Mouse (Mus musculus): ENCODE data around the gene Aifm2. TPM values are rescaled to one million over a fixed set of nuclear protein-coding genes. Genes with fewer than 3 reads are reported as not detected.
A peak's percentile ranks its signal among the peaks of the same experiment; 100 is the strongest.

Gene Aifm2
- polyA plus RNA-seq, 1 experiment from 2014 or later, result 4.4 TPM

DNA sequence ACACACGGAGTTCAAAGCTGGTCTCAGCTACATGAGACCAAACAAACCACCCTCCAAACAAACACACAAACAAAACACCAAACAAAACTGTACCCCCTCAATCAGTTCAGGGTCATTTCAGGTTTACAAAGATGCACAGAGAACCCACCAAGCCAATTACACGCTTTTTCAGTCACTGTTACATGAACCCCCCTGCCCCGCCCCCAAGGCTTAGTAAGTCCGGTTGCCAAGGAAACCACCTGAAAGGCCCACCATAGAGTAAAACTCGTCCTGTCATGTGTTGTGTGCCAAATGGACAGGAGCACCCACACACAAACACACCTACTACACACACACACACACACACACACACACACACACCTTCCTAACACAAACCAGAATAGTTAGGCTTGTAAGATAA, 50.5 kb downstream of the Aifm2 start:
- Histone ChIP-seq H3K4me3 (ENCODE audit: low read depth, low read length) (no peak overlapping the region), H3K9me3 (replicated peaks; ENCODE audit: control insufficient read depth, low read length) (no peaks in the 10 kb centered on the region), H3K27me3 (replicated peaks; ENCODE audit: control insufficient read depth, insufficient read depth, low read length) (no peaks in the 10 kb centered on the region), H3K4me2 (ENCODE audit: low read length) (no peak overlapping the region), H3K36me3 (ENCODE audit: control insufficient read depth, insufficient read depth, low read length) (0 out of 2 replicates have a peak, but pooled peaks cover 6% of the 10 kb centered on the region), H3K4me1 (ENCODE audit: control insufficient read depth, insufficient read depth, low read length) (peaks cover 7% of the 10 kb centered on the region), H3K9ac (ENCODE audit: low read length) (no peak overlapping the region), H3K27ac (ENCODE audit: low read depth, low read length) (no peak overlapping the region)
- peak; percentile 53 for DNase-seq (ENCODE audit: low spot score)
- 12% methylated on average over 5 of the region's 5 CpGs for WGBS
- peak; percentile 34; the same call in 1 of the 2 replicates for ATAC-seq

DNA sequence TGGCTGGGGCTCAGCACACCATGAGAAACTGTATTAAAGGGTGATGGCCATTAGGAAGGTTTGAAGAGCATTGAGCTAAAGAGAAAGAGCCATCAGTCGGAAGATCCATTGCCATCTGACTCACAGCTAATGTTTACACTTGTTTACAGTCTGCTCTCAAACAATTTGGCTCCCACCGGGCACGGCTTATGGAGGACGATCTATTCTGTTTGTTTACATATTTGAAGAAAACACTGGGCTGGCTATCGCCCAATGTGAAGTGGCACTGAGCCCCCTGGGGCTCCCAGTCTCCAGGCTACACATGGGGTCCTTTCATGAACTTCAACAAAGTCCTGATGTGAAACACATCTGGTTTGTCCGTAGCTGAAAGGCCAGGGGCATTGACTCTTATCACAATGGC, 51.7 kb downstream of the Aifm2 start:
- 66% methylated on average over 6 of the region's 6 CpGs for WGBS
- ATAC-seq, result no peak

GRCm38 (mm10) chr10:61781461-61782128, 66.5 kb downstream of the Aifm2 start:
- H3K27me3 ChIP-seq (replicated peaks; ENCODE audit: control insufficient read depth, insufficient read depth, low read length), result no peaks in the 10 kb centered on the region
- WGBS, result 36% methylated on average over 8 of the region's 9 CpGs
- H3K9ac ChIP-seq (ENCODE audit: low read length), result peak overlapping the region; percentile 99; the same call in 1 of the 2 replicates
- DNase-seq (ENCODE audit: low spot score) (no peak), ATAC-seq (no peak)
- H3K27ac ChIP-seq (ENCODE audit: low read depth, low read length), result no peak overlapping the region
- peak overlapping the region; percentile 68 for H3K4me2 ChIP-seq (ENCODE audit: low read length)
- H3K9me3 ChIP-seq (replicated peaks; ENCODE audit: control insufficient read depth, low read length), result no peaks in the 10 kb centered on the region
- H3K4me3 ChIP-seq (ENCODE audit: low read depth, low read length), result peak overlapping the region; percentile 86
- H3K36me3 ChIP-seq (ENCODE audit: control insufficient read depth, insufficient read depth, low read length), result no peaks in the 10 kb centered on the region
- peaks cover 18% of the 10 kb centered on the region for H3K4me1 ChIP-seq (ENCODE audit: control insufficient read depth, insufficient read depth, low read length)

More for the DNA sequence above, 51.7 kb downstream of the Aifm2 start:
- Histone ChIP-seq H3K27me3 (replicated peaks; ENCODE audit: control insufficient read depth, insufficient read depth, low read length) (no peaks in the 10 kb centered on the region), H3K27ac (ENCODE audit: low read depth, low read length) (no peak overlapping the region), H3K36me3 (ENCODE audit: control insufficient read depth, insufficient read depth, low read length) (0 out of 2 replicates have a peak, but pooled peaks cover 6% of the 10 kb centered on the region), H3K4me3 (ENCODE audit: low read depth, low read length) (no peak overlapping the region), H3K9ac (ENCODE audit: low read length) (no peak overlapping the region), H3K9me3 (replicated peaks; ENCODE audit: control insufficient read depth, low read length) (no peaks in the 10 kb centered on the region), H3K4me2 (ENCODE audit: low read length) (no peak overlapping the region), H3K4me1 (ENCODE audit: control insufficient read depth, insufficient read depth, low read length) (peaks cover 7% of the 10 kb centered on the region)
- DNase-seq (ENCODE audit: low spot score), result no peak

GRCm38 (mm10) chr10:61782799-61783611, 67.9 kb downstream of the Aifm2 start:
- Histone ChIP-seq H3K9ac (ENCODE audit: low read length) (peak overlapping the region; percentile 99), H3K4me3 (ENCODE audit: low read depth, low read length) (peak overlapping the region; percentile 86), H3K27ac (ENCODE audit: low read depth, low read length) (peak overlapping the region; percentile 99), H3K9me3 (replicated peaks; ENCODE audit: control insufficient read depth, low read length) (no peaks in the 10 kb centered on the region), H3K27me3 (replicated peaks; ENCODE audit: control insufficient read depth, insufficient read depth, low read length) (no peaks in the 10 kb centered on the region), H3K36me3 (ENCODE audit: control insufficient read depth, insufficient read depth, low read length) (no peaks in the 10 kb centered on the region), H3K4me2 (ENCODE audit: low read length) (peak overlapping the region; percentile 68), H3K4me1 (ENCODE audit: control insufficient read depth, insufficient read depth, low read length) (peaks cover 18% of the 10 kb centered on the region)
- under 1% methylated on average over 57 of the region's 74 CpGs for WGBS
- DNase-seq (ENCODE audit: low spot score) (peak; percentile 76), ATAC-seq (peak; percentile 67)

DNA sequence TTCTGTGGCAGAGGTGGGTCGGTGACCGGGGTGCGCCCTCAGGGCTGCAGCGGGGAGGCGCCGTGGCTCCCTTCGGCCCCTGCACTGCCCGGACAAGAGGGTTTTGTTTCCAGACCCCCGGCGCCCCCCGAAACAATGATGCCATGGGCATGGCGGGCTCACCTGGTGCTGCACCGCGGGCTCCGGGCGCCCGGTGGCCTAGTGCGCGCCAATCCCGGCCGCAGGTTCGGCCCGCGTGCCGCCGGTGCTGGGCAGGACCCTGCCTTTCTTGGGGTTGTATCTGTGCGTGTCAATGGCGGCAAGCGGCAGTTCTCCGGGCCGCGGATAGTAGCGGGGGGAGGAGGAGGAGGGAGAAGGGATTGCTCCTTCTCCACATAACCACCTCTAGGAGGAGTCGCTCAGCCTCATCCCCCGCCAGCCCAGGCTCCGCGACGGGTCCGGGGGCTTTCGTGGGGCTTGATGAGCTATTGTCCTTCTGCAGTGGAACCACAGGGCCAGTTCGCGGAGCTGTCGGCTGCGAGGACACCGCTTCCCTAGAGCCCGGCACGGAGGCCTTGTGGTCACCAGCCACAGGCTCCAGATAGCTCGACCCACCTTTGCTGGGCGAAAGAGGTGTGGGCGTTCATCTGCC, 68.7 kb downstream of the Aifm2 start, which contains the start of gene H2afy2:
Gene H2afy2 (minus strand): TSS at position 527 of the 631 bp plus-strand sequence.
- peak within 1 kb of the TSS; percentile 99 for H3K27ac ChIP-seq (ENCODE audit: low read depth, low read length)
- peak within 1 kb of the TSS; percentile 99 for H3K9ac ChIP-seq (ENCODE audit: low read length)

DNA sequence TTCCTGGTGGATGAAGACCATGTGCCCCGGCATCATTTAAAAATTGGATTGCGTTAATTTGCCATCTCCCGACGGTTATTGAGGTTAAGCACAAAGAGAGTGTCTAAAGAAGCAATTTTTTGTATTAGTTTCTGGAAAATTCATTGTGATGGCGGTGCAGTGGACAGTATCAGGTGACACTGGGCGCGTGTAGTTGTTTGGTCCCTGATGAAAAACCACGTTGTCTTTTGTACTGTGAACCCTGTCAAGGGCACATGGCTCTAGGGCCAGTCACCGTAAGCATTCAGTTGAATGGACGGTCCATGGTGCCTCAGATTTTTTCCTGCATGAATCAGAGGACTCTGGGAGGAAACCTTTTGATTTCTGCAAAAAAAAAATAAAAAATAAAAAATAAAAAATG, 69.4 kb downstream of the Aifm2 start:
- Histone ChIP-seq H3K4me1 (ENCODE audit: control insufficient read depth, insufficient read depth, low read length) (peaks cover 18% of the 10 kb centered on the region), H3K9ac (ENCODE audit: low read length) (peak overlapping the region; percentile 99), H3K27me3 (replicated peaks; ENCODE audit: control insufficient read depth, insufficient read depth, low read length) (no peaks in the 10 kb centered on the region), H3K4me3 (ENCODE audit: low read depth, low read length) (peak overlapping the region; percentile 86), H3K4me2 (ENCODE audit: low read length) (peak overlapping the region; percentile 68), H3K9me3 (replicated peaks; ENCODE audit: control insufficient read depth, low read length) (no peaks in the 10 kb centered on the region), H3K27ac (ENCODE audit: low read depth, low read length) (peak overlapping the region; percentile 99), H3K36me3 (ENCODE audit: control insufficient read depth, insufficient read depth, low read length) (no peaks in the 10 kb centered on the region)
- ATAC-seq (no peak), DNase-seq (ENCODE audit: low spot score) (no peak)
- 12% methylated on average over 10 of the region's 10 CpGs for WGBS

More for the DNA sequence above, 68.7 kb downstream of the Aifm2 start, which contains the start of gene H2afy2:
- DNase-seq (ENCODE audit: low spot score) (peak; percentile 92), ATAC-seq (peak; percentile 88)
- H3K9me3 ChIP-seq (replicated peaks; ENCODE audit: control insufficient read depth, low read length), result no peaks in the 10 kb centered on the region
- H3K36me3 ChIP-seq (ENCODE audit: control insufficient read depth, insufficient read depth, low read length), result no peaks in the 10 kb centered on the region
- peak within 1 kb of the TSS; percentile 86 for H3K4me3 ChIP-seq (ENCODE audit: low read depth, low read length)
- no peaks in the 10 kb centered on the region for H3K27me3 ChIP-seq (replicated peaks; ENCODE audit: control insufficient read depth, insufficient read depth, low read length)
- H3K4me2 ChIP-seq (ENCODE audit: low read length), result peak within 1 kb of the TSS; percentile 68
- H3K4me1 ChIP-seq (ENCODE audit: control insufficient read depth, insufficient read depth, low read length), result peaks cover 18% of the 10 kb centered on the region
- WGBS, result under 1% methylated on average over 50 of the region's 50 CpGs

DNA sequence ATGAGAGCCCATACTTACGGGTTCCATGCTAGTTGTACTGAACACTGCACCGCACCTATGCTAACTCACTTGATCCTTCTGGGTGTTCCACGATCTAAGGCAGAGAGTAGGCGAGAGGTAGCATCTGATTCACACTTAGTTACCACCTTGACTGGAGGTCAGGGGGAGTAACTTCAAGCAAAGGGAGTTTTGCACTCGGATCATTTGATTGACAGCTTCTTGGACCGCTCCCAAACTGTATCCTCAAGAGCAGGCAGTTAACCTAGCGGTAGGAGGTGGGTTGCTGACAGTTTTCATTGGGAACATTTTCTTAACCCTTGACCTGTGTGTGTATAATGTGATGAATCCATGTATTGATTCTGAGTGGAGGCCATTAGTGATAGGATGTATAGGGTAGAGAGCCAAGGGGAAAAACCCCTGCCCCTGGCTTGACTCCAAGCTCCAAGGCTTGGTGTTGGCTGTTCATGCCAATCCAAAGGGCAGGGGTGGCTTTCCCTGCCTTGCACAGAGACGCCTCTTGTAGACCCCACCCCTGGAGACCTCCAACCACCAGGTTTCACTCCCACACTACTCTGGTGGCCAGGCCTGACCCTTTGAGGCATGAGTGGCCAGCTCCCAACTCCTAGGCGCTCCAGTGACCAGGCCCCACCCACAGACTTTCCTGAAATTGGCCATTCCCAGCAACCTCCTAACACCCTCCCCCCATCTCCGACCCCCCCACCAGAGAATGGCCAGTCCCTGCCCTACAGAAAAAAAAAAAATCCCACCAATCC, 72.7 kb downstream of the Aifm2 start:
- peak; percentile 50 for DNase-seq (ENCODE audit: low spot score)
- WGBS, result 75% methylated on average over 10 of the region's 10 CpGs

DNA sequence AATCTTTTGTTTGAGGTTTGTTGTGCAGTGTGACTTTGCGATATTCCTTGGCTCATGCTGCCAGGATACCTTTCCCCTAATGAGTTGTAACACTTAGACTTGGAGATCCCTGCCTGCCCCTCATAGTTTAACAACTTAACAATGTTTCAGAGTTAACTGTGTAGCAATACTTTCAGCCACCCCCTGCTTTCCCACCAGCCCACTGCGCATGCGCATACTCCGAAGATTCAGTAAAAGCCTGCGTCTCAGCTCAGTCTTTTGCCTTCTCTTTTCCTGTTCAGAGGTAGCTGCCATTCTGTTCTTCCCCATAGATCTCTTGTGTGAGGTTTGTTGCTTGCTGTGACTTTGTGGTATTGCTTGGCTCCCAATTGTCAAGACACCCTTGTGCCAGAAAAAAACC, 73.4 kb downstream of the Aifm2 start:
- DNase-seq (ENCODE audit: low spot score), result no peak
- no peak overlapping the region for H3K27ac ChIP-seq (ENCODE audit: low read depth, low read length)

More for the DNA sequence above, 72.7 kb downstream of the Aifm2 start:
- Histone ChIP-seq H3K9me3 (replicated peaks; ENCODE audit: control insufficient read depth, low read length) (no peaks in the 10 kb centered on the region), H3K36me3 (ENCODE audit: control insufficient read depth, insufficient read depth, low read length) (no peaks in the 10 kb centered on the region), H3K27ac (ENCODE audit: low read depth, low read length) (no peak overlapping the region), H3K4me3 (ENCODE audit: low read depth, low read length) (no peak overlapping the region), H3K9ac (ENCODE audit: low read length) (no peak overlapping the region), H3K27me3 (replicated peaks; ENCODE audit: control insufficient read depth, insufficient read depth, low read length) (no peaks in the 10 kb centered on the region), H3K4me1 (ENCODE audit: control insufficient read depth, insufficient read depth, low read length) (peaks cover 7% of the 10 kb centered on the region), H3K4me2 (ENCODE audit: low read length) (no peak overlapping the region)
- no peak for ATAC-seq

More for the DNA sequence above, 73.4 kb downstream of the Aifm2 start:
- Histone ChIP-seq H3K4me1 (ENCODE audit: control insufficient read depth, insufficient read depth, low read length) (peaks cover 7% of the 10 kb centered on the region), H3K9me3 (replicated peaks; ENCODE audit: control insufficient read depth, low read length) (no peaks in the 10 kb centered on the region), H3K4me3 (ENCODE audit: low read depth, low read length) (no peak overlapping the region), H3K27me3 (replicated peaks; ENCODE audit: control insufficient read depth, insufficient read depth, low read length) (no peaks in the 10 kb centered on the region), H3K4me2 (ENCODE audit: low read length) (no peak overlapping the region), H3K9ac (ENCODE audit: low read length) (no peak overlapping the region), H3K36me3 (ENCODE audit: control insufficient read depth, insufficient read depth, low read length) (no peaks in the 10 kb centered on the region)
- ATAC-seq, result no peak
- WGBS, result 96% methylated on average over 5 of the region's 5 CpGs
